Mouse (Mus musculus): ENCODE measurements around the gene Btbd35f3. TPM values are rescaled to one million over a fixed set of nuclear protein-coding genes. Genes with fewer than 3 reads are reported as not detected.
"Not testable (repeated sequence)": the region's sequence is repeated elsewhere in the genome, so short reads cannot be mapped to it uniquely, and the experiment has no call there.

Btbd35f3 gene
- polyA plus RNA-seq (2012): not detected in 2 replicates

DNA sequence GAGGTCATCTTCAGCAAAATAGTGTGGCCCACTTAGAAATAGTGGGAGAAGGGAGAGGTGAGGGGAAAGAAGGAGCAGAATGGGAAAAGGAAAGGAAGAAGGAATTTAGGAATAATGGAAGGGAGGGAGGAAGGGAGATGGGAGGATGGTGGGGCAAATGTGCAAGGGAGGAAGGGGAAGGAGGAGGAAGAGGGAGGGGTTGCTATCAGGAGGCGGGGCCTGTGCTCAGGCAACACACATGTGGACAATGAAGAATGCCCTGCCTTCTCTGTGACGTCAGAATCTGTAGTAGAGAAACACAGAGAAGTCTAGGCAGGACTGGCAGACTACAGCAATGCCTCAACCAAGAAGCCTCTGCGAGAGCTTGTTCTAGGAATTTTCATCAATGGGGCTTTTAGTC is at the start of gene Btbd35f3:
TSS of gene Btbd35f3 (plus strand) at position 301 of the 400 bp plus-strand sequence.
- H3K36me3 ChIP-seq (ENCODE audit: control insufficient read depth); H3K9me3 ChIP-seq (ENCODE audit: control insufficient read depth, low read length); H3K4me3 ChIP-seq (replicated peaks); H3K4me1 ChIP-seq (ENCODE audit: control insufficient read depth); H3K27me3 ChIP-seq (ENCODE audit: control insufficient read depth): not testable (repeated sequence)

Other genes starting within 250 kb of the Btbd35f3 start
- gene Btbd35f16, start 80.7 kb upstream of the Btbd35f3 start, polyA plus RNA-seq (2012): not detected in 2 replicates
- not detected in 2 replicates for gene Btbd35f28, start 158.9 kb downstream of the Btbd35f3 start, polyA plus RNA-seq (2012)

All from erythroblast, embryonic 14.5 days (primary cell).